Mouse (Mus musculus) olfactory bulb, adult 2 months (tissue): ENCODE measurements around the gene Prkn. TPM values are rescaled to one million over a fixed set of nuclear protein-coding genes. Genes with fewer than 3 reads are reported as not detected.

Experiments
- H3K27ac ChIP-seq: fragments of 200-500 bp; 2 replicates; pipeline ENCODE4 v1.5.1; 2012; ENCODE audit warnings: low read depth, low read length; ENCODE audit not compliant: insufficient read depth
- H3K4me1 ChIP-seq: fragments of 200-500 bp; 2 replicates; pipeline ENCODE4 v1.6.1; 2012; ENCODE audit warnings: low read length; ENCODE audit not compliant: control insufficient read depth, insufficient read depth
- H3K4me3 ChIP-seq: fragments of 200-500 bp; 2 replicates; pipeline ENCODE4 v1.5.1; 2012; ENCODE audit warnings: mild to moderate bottlenecking, low read depth, low read length, moderate library complexity; ENCODE audit not compliant: insufficient read depth
- CTCF ChIP-seq: fragments of 200-500 bp; IDR thresholded peaks from 2 replicates; pipeline ENCODE4 v1.5.1; 2012; ENCODE audit warnings: low read depth, mild to moderate bottlenecking, low read length, moderate library complexity; ENCODE audit not compliant: insufficient read depth
- POLR2A ChIP-seq: fragments of 200-500 bp; IDR thresholded peaks from 2 replicates; pipeline ENCODE4 v1.6.1; 2012; ENCODE audit warnings: mild to moderate bottlenecking, low read depth, low read length, moderate library complexity; ENCODE audit not compliant: insufficient read depth
- WGBS: fragments of 180-500 bp; shearing (Covaris S2); methylation state at CpG from one replicate; pipeline ENCODE4 v1.1.7; 2018; 5-methylcytosine and 5-hydroxymethylcytosine counted together
- polyA plus RNA-seq: library from polyadenylated mRNA; stranded (reverse); fragments of >200 nt; gene quantifications from 2 replicates; pipeline ENCODE4 v1.2.4, GENCODE M21; 2012; ENCODE audit warnings: low replicate concordance; ENCODE audit not compliant: missing spikeins, insufficient read depth, insufficient read length

Prkn gene
- polyA plus RNA-seq, 1 experiment, result not detected

- H3K4me3 ChIP-seq, result no peak overlapping the region
- WGBS, result 89% methylated on average over 2 of the region's 2 CpGs
- TF ChIP-seq CTCF, result no peak
- TF ChIP-seq POLR2A, result no peak
- no peak overlapping the region for H3K27ac ChIP-seq
- no peaks in the 10 kb centered on the region for H3K4me1 ChIP-seq
These were observed 535.3 kb downstream of the Prkn start for GRCm38 (mm10) chr17:11375461-11375860.

- no peak overlapping the region for H3K4me3 ChIP-seq
- no peak for TF ChIP-seq POLR2A
- no peak for TF ChIP-seq CTCF
- peaks cover 6% of the 10 kb centered on the region; the same call in 1 of the 2 replicates for H3K4me1 ChIP-seq
- 88% methylated on average over 8 of the region's 8 CpGs for WGBS
- H3K27ac ChIP-seq, result no peak overlapping the region
These were observed 543.3 kb downstream of the Prkn start for GRCm38 (mm10) chr17:11383364-11383962.

GRCm38 (mm10) chr17:11385246-11385645 is 545.1 kb downstream of the Prkn start:
- 62% methylated on average over 4 of the region's 4 CpGs for WGBS
- Histone ChIP-seq H3K27ac (no peak overlapping the region), H3K4me3 (no peak overlapping the region), H3K4me1 (peaks cover 6% of the 10 kb centered on the region; the same call in 1 of the 2 replicates)
- TF ChIP-seq POLR2A (no peak), CTCF (no peak)

- Histone ChIP-seq H3K27ac (no peak overlapping the region), H3K4me1 (peaks cover 4% of the 10 kb centered on the region; the same call in 1 of the 2 replicates), H3K4me3 (no peak overlapping the region)
- TF ChIP-seq POLR2A (no peak), CTCF (no peak)
- WGBS, result 59% methylated on average over 11 of the region's 11 CpGs
These were observed 552.6 kb downstream of the Prkn start for GRCm38 (mm10) chr17:11392622-11393294.

- peaks cover 5% of the 10 kb centered on the region; the same call in 1 of the 2 replicates for H3K4me1 ChIP-seq
- 91% methylated on average over 6 of the region's 6 CpGs for WGBS
- no peak overlapping the region for H3K4me3 ChIP-seq
- TF ChIP-seq POLR2A, result no peak
- no peak for TF ChIP-seq CTCF
- no peak overlapping the region for H3K27ac ChIP-seq
These were observed 554.4 kb downstream of the Prkn start for GRCm38 (mm10) chr17:11394607-11395006.

- TF ChIP-seq CTCF, result no peak
- no peak for TF ChIP-seq POLR2A
- H3K4me3 ChIP-seq, result no peak overlapping the region
- WGBS, result 54% methylated on average over 4 of the region's 4 CpGs
- no peak overlapping the region for H3K27ac ChIP-seq
- H3K4me1 ChIP-seq, result peaks cover 5% of the 10 kb centered on the region; the same call in 1 of the 2 replicates
These were observed 557.5 kb downstream of the Prkn start for GRCm38 (mm10) chr17:11397678-11398077.

GRCm38 (mm10) chr17:11402225-11402875 is 562.2 kb downstream of the Prkn start:
- Histone ChIP-seq H3K27ac (no peak overlapping the region), H3K4me1 (peaks cover 2% of the 10 kb centered on the region; the same call in 1 of the 2 replicates), H3K4me3 (no peak overlapping the region)
- WGBS, result 76% methylated on average over 2 of the region's 2 CpGs
- TF ChIP-seq POLR2A, result no peak
- no peak for TF ChIP-seq CTCF

- Histone ChIP-seq H3K27ac (no peak overlapping the region), H3K4me3 (no peak overlapping the region), H3K4me1 (no peaks in the 10 kb centered on the region)
- WGBS, result 92% methylated on average over 10 of the region's 10 CpGs
- TF ChIP-seq CTCF (no peak), POLR2A (no peak)
These were observed 571.2 kb downstream of the Prkn start for GRCm38 (mm10) chr17:11411414-11411813.

GRCm38 (mm10) chr17:11413688-11414087 is 573.5 kb downstream of the Prkn start:
- no peaks in the 10 kb centered on the region for H3K4me1 ChIP-seq
- TF ChIP-seq POLR2A (no peak), CTCF (no peak)
- WGBS, result 79% methylated on average over 5 of the region's 5 CpGs
- no peak overlapping the region for H3K27ac ChIP-seq
- H3K4me3 ChIP-seq, result no peak overlapping the region
